Mouse (Mus musculus) adrenal gland, adult 8-10 months (tissue): ENCODE results near the gene Lrrc39. TPM values are rescaled to one million over a fixed set of nuclear protein-coding genes. Genes with fewer than 3 reads are reported as not detected.
"Not testable (repeated sequence)": the region's sequence is repeated elsewhere in the genome, so short reads cannot be mapped to it uniquely, and the experiment has no call there.

Experiments used
- DNase-seq: peaks from one replicate; pipeline ENCODE4 v3.0.0; 2022
- total RNA-seq, 4 experiments: library from RNA; stranded (reverse); gene quantifications; 2 replicates each; pipeline ENCODE4 v1.2.4; 2022

Gene Lrrc39
- 1 to 10 TPM; 1.1 to 4.8 (median 1.5) TPM for total RNA-seq

GRCm38 (mm10) chr3:116562408-116563094 is at the start of gene Lrrc39:
Gene Lrrc39 (plus strand): TSS chr3:116562973.
- DNase-seq, result peak; percentile 10

- DNase-seq, result peak; percentile 38
Measured at GRCm38 (mm10) chr3:116520141-116520761, 42.5 kb upstream of the Lrrc39 start.

- no peak for DNase-seq
Measured at GRCm38 (mm10) chr3:116529741-116530140, 33.0 kb upstream of the Lrrc39 start.

- no peak for DNase-seq
Measured at GRCm38 (mm10) chr3:116530826-116531225, 31.9 kb upstream of the Lrrc39 start.

GRCm38 (mm10) chr3:116536428-116537199 is 26.2 kb upstream of the Lrrc39 start:
- DNase-seq, result no peak

GRCm38 (mm10) chr3:116537200-116537573 is 25.6 kb upstream of the Lrrc39 start:
- DNase-seq, result no peak

GRCm38 (mm10) chr3:116542070-116542469 is 20.7 kb upstream of the Lrrc39 start:
- no peak for DNase-seq

GRCm38 (mm10) chr3:116542532-116542931 is 20.2 kb upstream of the Lrrc39 start:
- DNase-seq, result no peak

GRCm38 (mm10) chr3:116547430-116547829 is 15.3 kb upstream of the Lrrc39 start:
- DNase-seq, result no peak

GRCm38 (mm10) chr3:116551362-116551761 is 11.4 kb upstream of the Lrrc39 start:
- no peak for DNase-seq

- DNase-seq, result not testable (repeated sequence)
Measured at GRCm38 (mm10) chr3:116561315-116561714, 1.5 kb upstream of the Lrrc39 start.

- DNase-seq, result no peak
Measured at GRCm38 (mm10) chr3:116563095-116563492, 321 bp downstream of the Lrrc39 start.

GRCm38 (mm10) chr3:116570628-116571027 is 7.9 kb downstream of the Lrrc39 start:
- no peak for DNase-seq

GRCm38 (mm10) chr3:116577286-116577685 is 14.5 kb downstream of the Lrrc39 start:
- peak; percentile 16 for DNase-seq

- DNase-seq, result no peak
Measured at GRCm38 (mm10) chr3:116582201-116582600, 19.4 kb downstream of the Lrrc39 start.

- DNase-seq, result no peak
Measured at GRCm38 (mm10) chr3:116594076-116594727, 31.4 kb downstream of the Lrrc39 start.

- DNase-seq, result peak; percentile 96
Measured at GRCm38 (mm10) chr3:116594728-116595602, 32.2 kb downstream of the Lrrc39 start, which contains the start of gene Sass6. Gene Sass6 (plus strand): TSS chr3:116594982.

GRCm38 (mm10) chr3:116595603-116595991 is 32.8 kb downstream of the Lrrc39 start:
- no peak for DNase-seq

GRCm38 (mm10) chr3:116599705-116600104 is 36.9 kb downstream of the Lrrc39 start:
- DNase-seq, result no peak

GRCm38 (mm10) chr3:116601005-116601404 is 38.2 kb downstream of the Lrrc39 start:
- no peak for DNase-seq

- no peak for DNase-seq
Measured at GRCm38 (mm10) chr3:116601781-116602180, 39.0 kb downstream of the Lrrc39 start.

- no peak for DNase-seq
Measured at GRCm38 (mm10) chr3:116604570-116604969, 41.8 kb downstream of the Lrrc39 start.
